11 mouse cellular contexts compared by ENCODE assay signal in genomic region chr8:126360701-126361100, GRCm38 (mm10).
"Had no signal": no experiment of that assay in that cellular context is flagged by ENCODE, and none has a peak within 500 bp of the region (broad histone marks: within the 10 kb centered on the region; RNA-seq: fewer than 3 reads in every experiment).

No protein-coding gene starts in this region.

- H3K27ac ChIP-seq: left cerebral cortex, adult 2 months; liver, embryonic 14.5 days; macrophage; midbrain, embryonic 13.5 days had no signal

- ATAC-seq: hindbrain, postnatal 0 days; inflammation-experienced regulatory T-cells, adult 6 months; intestine, embryonic 16.5 days; midbrain, embryonic 13.5 days had no signal

- H3K4me2 ChIP-seq: kidney, embryonic 15.5 days; midbrain, embryonic 13.5 days had no signal

- H3K9ac ChIP-seq: kidney, embryonic 15.5 days; liver, embryonic 14.5 days; midbrain, embryonic 13.5 days had no signal

- H3K36me3 ChIP-seq: kidney, embryonic 15.5 days; midbrain, embryonic 13.5 days had no signal

- H3K27me3 ChIP-seq: kidney, embryonic 15.5 days; midbrain, embryonic 13.5 days had no signal

- H3K4me3 ChIP-seq: kidney, embryonic 15.5 days; left cerebral cortex, adult 2 months; midbrain, embryonic 13.5 days had no signal

- DNase-seq: layer of hippocampus, postnatal 36 days; thymus, adult 18-20 months; thymus, postnatal 36 days had no signal

- H3K9me3 ChIP-seq: kidney, embryonic 15.5 days had no signal
